Mouse (Mus musculus): ENCODE data around the gene Mlf1. TPM values are rescaled to one million over a fixed set of nuclear protein-coding genes. Genes with fewer than 3 reads are reported as not detected.
A peak's percentile ranks its signal among the peaks of the same experiment; 100 is the strongest.

The Mlf1 gene
- total RNA-seq (2021): 100 to 1,000 TPM; 334 to 382 TPM
- long read RNA-seq, experiment 1, transcript Mlf1-202 (7 exons, 1,114 nt): minor isoform, 80 of 519 reads
- long read RNA-seq, experiment 1, transcript Mlf1-201 (8 exons, 1,113 nt): major isoform, 426 of 519 reads
- long read RNA-seq, experiment 1, partial matches to known transcripts: 3 of 519 reads
- long read RNA-seq, experiment 1, other reads (novel, unspliced or antisense): 10 of 519 reads
- long read RNA-seq, experiment 2, transcript Mlf1-201 (8 exons, 1,113 nt): major isoform, 341 of 430 reads
- long read RNA-seq, experiment 2, transcript Mlf1-202 (7 exons, 1,114 nt): minor isoform, 75 of 430 reads
- long read RNA-seq, experiment 2, partial matches to known transcripts: 3 of 430 reads
- long read RNA-seq, experiment 2, other reads (novel, unspliced or antisense): 11 of 430 reads

GRCm38 (mm10) chr3:67373872-67374271 is at the start of gene Mlf1:
TSS of gene Mlf1 (plus strand) at chr3:67374097.
- intact Hi-C loops (cut with DNase I): loop anchor here (5.0 kb wide), 2 partner anchors 63 to 208 kb away; partner anchors contain the start of gene Mfsd1
- peak; percentile 90 to 94 for DNase-seq

DNA sequence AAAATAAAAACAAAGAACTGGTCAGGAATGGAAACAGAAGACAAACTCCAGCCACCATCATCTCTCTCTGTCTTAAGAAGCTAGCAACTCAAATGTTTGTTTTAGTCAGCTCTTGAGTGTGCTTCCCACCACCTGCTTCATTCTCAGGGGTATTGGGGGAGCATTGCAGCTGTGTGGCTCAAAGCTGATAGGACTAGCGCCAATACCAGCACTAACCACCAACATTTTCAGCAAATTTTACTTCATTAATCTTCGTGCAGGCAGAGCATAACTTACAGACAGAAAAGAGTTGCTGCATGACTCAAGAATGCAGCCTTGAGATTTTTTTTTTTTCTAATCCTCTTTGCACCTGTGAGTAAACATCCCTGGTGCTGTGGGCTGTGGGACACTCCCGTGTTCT is 34.3 kb upstream of the Mlf1 start:
- intact Hi-C loops (cut with DNase I): no loop called here

GRCm38 (mm10) chr3:67340921-67341320 is 33.0 kb upstream of the Mlf1 start:
- DNase-seq: no peak
- intact Hi-C loops (cut with DNase I): loop anchor here (10.0 kb wide), 1 partner anchor 366 kb away; no protein-coding TSS in a partner anchor

More for the DNA sequence above, 34.3 kb upstream of the Mlf1 start:
- DNase-seq: no peak

DNA sequence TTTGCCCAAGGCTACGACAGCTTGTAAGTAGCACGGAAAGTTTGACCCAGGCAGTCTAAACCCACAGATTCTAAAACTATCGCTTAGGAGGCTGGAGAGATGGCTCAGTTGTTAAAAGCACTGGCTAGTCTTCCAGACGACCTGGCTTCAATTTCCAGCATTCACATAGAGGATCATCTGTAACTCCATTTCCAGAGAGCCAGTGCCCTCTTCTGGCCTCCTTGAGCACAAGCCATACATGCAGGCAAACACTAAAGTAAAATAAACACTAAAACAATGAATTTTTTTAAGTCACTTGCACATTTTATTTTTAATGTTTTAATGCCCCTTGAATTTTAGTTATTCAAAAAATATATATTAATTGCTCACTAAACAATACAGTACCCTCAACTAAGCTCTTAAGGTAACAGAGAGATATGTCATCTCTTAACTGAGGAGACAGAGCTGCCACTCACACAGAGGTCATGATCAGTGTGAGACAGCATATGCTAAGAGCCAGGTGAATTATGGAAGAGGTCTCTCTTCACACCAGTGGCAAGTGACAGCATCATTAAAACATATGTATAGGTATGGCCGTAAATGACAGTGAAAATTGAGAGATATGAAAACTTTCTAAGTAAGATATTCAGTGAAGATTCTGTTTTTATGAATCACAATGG is 30.8 kb upstream of the Mlf1 start:
- DNase-seq: no peak
- intact Hi-C loops (cut with DNase I): loop anchor here (10.0 kb wide), 1 partner anchor 368 kb away; no protein-coding TSS in a partner anchor

- intact Hi-C loops (cut with DNase I): loop anchor here (1.0 to 10.0 kb wide), 3 partner anchors 370 to 1012 kb away; no protein-coding TSS in a partner anchor
- DNase-seq: peak; percentile 53 to 70
These were observed 29.3 kb upstream of the Mlf1 start for GRCm38 (mm10) chr3:67344599-67344998.

DNA sequence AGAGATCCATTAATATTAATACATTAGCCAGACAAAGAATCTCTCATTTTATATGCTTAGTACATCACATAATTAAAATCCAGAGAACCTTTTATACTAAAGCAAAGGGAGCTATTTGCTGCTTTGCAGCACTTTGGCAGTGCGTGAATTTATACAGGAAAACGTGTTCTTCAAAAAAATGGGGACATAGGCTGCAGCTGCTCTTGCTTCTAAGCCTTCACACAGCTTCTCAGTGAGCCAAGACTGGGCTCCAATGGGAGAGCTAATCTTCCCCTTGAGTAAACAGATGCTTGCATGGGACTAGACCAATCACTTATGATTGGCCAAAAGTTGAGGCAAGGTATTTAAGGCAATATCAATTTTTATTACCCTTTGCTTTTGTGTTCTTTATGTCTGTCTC is 27.2 kb upstream of the Mlf1 start:
- DNase-seq: no peak
- intact Hi-C loops (cut with DNase I): loop anchor here (10.0 kb wide), 1 partner anchor 372 kb away; no protein-coding TSS in a partner anchor

GRCm38 (mm10) chr3:67351406-67352127 is 22.3 kb upstream of the Mlf1 start:
- DNase-seq: no peak
- intact Hi-C loops (cut with DNase I): loop anchor here (2.0 to 10.0 kb wide), 3 partner anchors 79 to 693 kb away; partner anchors contain the start of gene Gfm1

DNA sequence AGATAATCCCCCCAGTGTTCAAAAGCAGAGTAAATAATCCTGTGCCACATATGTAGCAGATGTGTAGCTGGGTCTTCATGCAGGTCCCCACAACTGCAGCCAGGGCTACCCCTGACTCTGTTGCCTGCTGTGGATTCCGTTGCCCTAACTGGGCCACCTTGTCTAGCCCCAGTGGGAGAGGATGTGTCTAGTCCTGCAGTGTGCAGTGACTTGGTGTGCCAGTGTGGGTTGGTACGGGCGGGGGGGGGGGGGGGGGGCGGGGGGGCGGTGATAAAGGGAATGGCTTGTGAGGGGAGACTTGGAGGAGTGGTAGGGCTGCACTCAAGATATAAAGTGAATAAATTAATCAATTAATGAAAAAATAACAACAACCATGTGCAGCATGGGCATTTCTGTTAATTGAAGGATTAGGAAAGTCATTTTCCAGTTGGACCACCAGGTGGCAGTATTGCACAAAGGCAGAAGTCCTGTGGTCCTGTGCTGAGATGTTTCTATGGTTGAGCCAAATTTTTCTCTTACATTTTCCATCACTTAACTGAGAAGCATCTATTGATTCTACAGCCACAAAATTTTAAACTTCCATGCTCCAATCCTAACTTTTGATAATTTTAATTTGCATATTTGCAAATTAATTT is 21.7 kb upstream of the Mlf1 start:
- intact Hi-C loops (cut with DNase I): loop anchor here (2.0 to 10.0 kb wide), 3 partner anchors 79 to 693 kb away; partner anchors contain the start of gene Gfm1
- peak; percentile 47 to 67 for DNase-seq

- intact Hi-C loops (cut with DNase I): loop anchor here (2.0 to 10.0 kb wide), 3 partner anchors 78 to 692 kb away; partner anchors contain the start of gene Gfm1
- DNase-seq: no peak
These were observed 21.1 kb upstream of the Mlf1 start for GRCm38 (mm10) chr3:67352763-67353149.

- intact Hi-C loops (cut with DNase I): loop anchor here (10.0 kb wide), 1 partner anchor 686 kb away; no protein-coding TSS in a partner anchor
- DNase-seq: no peak
These were observed 15.5 kb upstream of the Mlf1 start for GRCm38 (mm10) chr3:67358376-67358775.

- DNase-seq: no peak
- intact Hi-C loops (cut with DNase I): no loop called here
These were observed 7.6 kb upstream of the Mlf1 start for GRCm38 (mm10) chr3:67366087-67366892.

- peak; percentile 40 to 46 for DNase-seq
- intact Hi-C loops (cut with DNase I): no loop called here
These were observed 6.4 kb upstream of the Mlf1 start for GRCm38 (mm10) chr3:67367481-67367880.

- intact Hi-C loops (cut with DNase I): loop anchor here (5.0 kb wide), 2 partner anchors 68 to 213 kb away; partner anchors contain the start of gene Mfsd1
- no peak for DNase-seq
These were observed 4.4 kb upstream of the Mlf1 start for GRCm38 (mm10) chr3:67369407-67370079.

GRCm38 (mm10) chr3:67372194-67372593 is 1.7 kb upstream of the Mlf1 start:
- no peak for DNase-seq
- intact Hi-C loops (cut with DNase I): loop anchor here (5.0 kb wide), 2 partner anchors 65 to 210 kb away; partner anchors contain the start of gene Mfsd1

- peak; percentile 34 to 52 for DNase-seq
- intact Hi-C loops (cut with DNase I): loop anchor here (5.0 kb wide), 2 partner anchors 65 to 210 kb away; partner anchors contain the start of gene Mfsd1
These were observed 1.1 kb upstream of the Mlf1 start for GRCm38 (mm10) chr3:67372781-67373180.

DNA sequence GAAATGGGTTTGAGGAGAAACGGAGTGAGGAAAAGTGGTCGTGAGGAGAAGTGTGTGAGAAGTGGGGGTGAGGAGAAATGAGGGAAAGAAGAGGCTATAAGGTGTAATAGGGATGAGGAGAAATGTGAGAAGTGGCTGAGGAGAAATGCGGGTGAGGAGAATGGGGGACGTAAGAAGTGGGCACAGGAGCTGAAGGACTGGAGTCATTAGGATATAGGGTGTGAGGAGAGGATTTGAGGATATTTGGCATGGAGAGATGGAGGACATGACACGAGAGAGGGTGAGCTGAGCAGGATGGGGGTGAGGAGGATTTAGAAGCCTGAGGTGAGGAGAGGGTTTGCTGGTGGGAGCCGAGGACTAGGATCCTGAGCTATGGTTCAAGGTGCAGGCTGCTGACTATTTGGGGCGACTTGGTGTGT is 472 bp downstream of the Mlf1 start:
- intact Hi-C loops (cut with DNase I): loop anchor here (5.0 kb wide), 2 partner anchors 63 to 208 kb away; partner anchors contain the start of gene Mfsd1
- DNase-seq: no peak

- intact Hi-C loops (cut with DNase I): no loop called here
- no peak for DNase-seq
These were observed 1.2 kb downstream of the Mlf1 start, which contains the start of gene Gm17402 for GRCm38 (mm10) chr3:67375063-67375462. TSS of gene Gm17402 (minus strand) at chr3:67375163.

DNA sequence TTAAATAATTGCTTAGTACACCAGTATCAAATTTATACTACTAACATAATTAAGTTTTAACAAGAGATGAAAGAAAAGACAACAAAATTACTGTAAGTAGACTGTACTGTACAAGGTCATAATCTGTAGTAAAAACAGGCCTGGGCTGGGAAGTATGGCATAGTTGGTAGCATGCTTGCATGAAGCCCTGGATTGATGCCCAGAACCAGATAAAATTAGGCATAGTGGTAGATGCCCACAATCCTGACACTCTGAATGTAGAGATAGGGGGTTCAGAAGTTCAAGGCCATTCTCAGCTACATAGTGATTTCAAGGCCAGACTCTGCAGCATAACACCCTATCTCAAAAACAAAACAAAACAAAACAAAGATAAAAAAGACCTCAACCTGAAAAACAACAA is 4.3 kb downstream of the Mlf1 start:
- intact Hi-C loops (cut with DNase I): no loop called here
- peak in 1 of 2 experiments; percentile 53 for DNase-seq
